Mouse (Mus musculus): ENCODE measurements at regions not wholly inside any gene's neighbourhood (a gene's known extent, or its start where the extent isn't known, plus 50 kb on each side); places are given as distances from the start of the nearest gene placed in this dataset.

- no peak; the same call in 1 of the 2 replicates for ATAC-seq (ENCODE audit: low FRiP score)
Measured at GRCm38 (mm10) chr3:157717313-157717921, 150.7 kb downstream of the Ptger3 start.

GRCm38 (mm10) chr3:157714023-157714422, 147.3 kb downstream of the Ptger3 start:
- H3K9ac ChIP-seq (replicated peaks; ENCODE audit: low read length, poor library complexity, severe bottlenecking), result no peak overlapping the region
- no peak overlapping the region for H3K4me3 ChIP-seq (ENCODE audit: low read depth, low read length)
- H3K27me3 ChIP-seq (ENCODE audit: insufficient read depth, low read length), result no peaks in the 10 kb centered on the region
- ATAC-seq (ENCODE audit: low FRiP score) (no peak), DNase-seq (ENCODE audit: low spot score) (no peak)
- TF ChIP-seq CTCF (IDR thresholded peaks at IDR 0.05), result no peak
- WGBS, result 80% methylated on average over 3 of the region's 3 CpGs
- no peaks in the 10 kb centered on the region for H3K36me3 ChIP-seq (ENCODE audit: insufficient read depth, low read length)
- no peaks in the 10 kb centered on the region for H3K4me1 ChIP-seq (ENCODE audit: insufficient read depth, low read length)
- H3K9me3 ChIP-seq (ENCODE audit: low read length), result no peaks in the 10 kb centered on the region
- no peak overlapping the region for H3K4me2 ChIP-seq (ENCODE audit: low read depth, low read length, poor library complexity, severe bottlenecking)
- H3K27ac ChIP-seq (ENCODE audit: low read depth, low read length), result no peak overlapping the region

More at GRCm38 (mm10) chr3:157717313-157717921, 150.7 kb downstream of the Ptger3 start:
- Histone ChIP-seq H3K4me3 (ENCODE audit: low read depth, low read length) (no peak overlapping the region), H3K36me3 (ENCODE audit: insufficient read depth, low read length) (no peaks in the 10 kb centered on the region), H3K9me3 (ENCODE audit: low read length) (no peaks in the 10 kb centered on the region), H3K27me3 (ENCODE audit: insufficient read depth, low read length) (no peaks in the 10 kb centered on the region), H3K4me2 (ENCODE audit: low read depth, low read length, poor library complexity, severe bottlenecking) (no peak overlapping the region), H3K27ac (ENCODE audit: low read depth, low read length) (no peak overlapping the region), H3K4me1 (ENCODE audit: insufficient read depth, low read length) (no peaks in the 10 kb centered on the region), H3K9ac (replicated peaks; ENCODE audit: low read length, poor library complexity, severe bottlenecking) (no peak overlapping the region)
- TF ChIP-seq CTCF (IDR thresholded peaks at IDR 0.05), result peak; percentile 93
- 19% methylated on average over 7 of the region's 7 CpGs for WGBS
- DNase-seq (ENCODE audit: low spot score), result peak; percentile 79

GRCm38 (mm10) chr3:157710790-157711381, 144.2 kb downstream of the Ptger3 start:
- Histone ChIP-seq H3K36me3 (ENCODE audit: insufficient read depth, low read length) (no peaks in the 10 kb centered on the region), H3K27me3 (ENCODE audit: insufficient read depth, low read length) (no peaks in the 10 kb centered on the region), H3K27ac (ENCODE audit: low read depth, low read length) (no peak overlapping the region), H3K4me2 (ENCODE audit: low read depth, low read length, poor library complexity, severe bottlenecking) (no peak overlapping the region), H3K9me3 (ENCODE audit: low read length) (no peaks in the 10 kb centered on the region), H3K4me1 (ENCODE audit: insufficient read depth, low read length) (no peaks in the 10 kb centered on the region), H3K9ac (replicated peaks; ENCODE audit: low read length, poor library complexity, severe bottlenecking) (no peak overlapping the region), H3K4me3 (ENCODE audit: low read depth, low read length) (no peak overlapping the region)
- no peak for ATAC-seq (ENCODE audit: low FRiP score)
- 97% methylated on average over 1 of the region's 1 CpGs for WGBS
- TF ChIP-seq CTCF (IDR thresholded peaks at IDR 0.05), result no peak
- DNase-seq (ENCODE audit: low spot score), result no peak

GRCm38 (mm10) chr3:157699961-157700360, 133.3 kb downstream of the Ptger3 start:
- Histone ChIP-seq H3K36me3 (ENCODE audit: insufficient read depth, low read length) (no peaks in the 10 kb centered on the region), H3K4me1 (ENCODE audit: insufficient read depth, low read length) (no peaks in the 10 kb centered on the region), H3K9ac (replicated peaks; ENCODE audit: low read length, poor library complexity, severe bottlenecking) (no peak overlapping the region), H3K4me2 (ENCODE audit: low read depth, low read length, poor library complexity, severe bottlenecking) (no peak overlapping the region), H3K9me3 (ENCODE audit: low read length) (no peaks in the 10 kb centered on the region), H3K4me3 (ENCODE audit: low read depth, low read length) (no peak overlapping the region), H3K27me3 (ENCODE audit: insufficient read depth, low read length) (no peaks in the 10 kb centered on the region), H3K27ac (ENCODE audit: low read depth, low read length) (no peak overlapping the region)
- DNase-seq (ENCODE audit: low spot score), result no peak
- TF ChIP-seq CTCF (IDR thresholded peaks at IDR 0.05), result no peak
- ATAC-seq (ENCODE audit: low FRiP score), result no peak

GRCm38 (mm10) chr3:157698529-157698928, 131.8 kb downstream of the Ptger3 start:
- Histone ChIP-seq H3K4me2 (ENCODE audit: low read depth, low read length, poor library complexity, severe bottlenecking) (no peak overlapping the region), H3K36me3 (ENCODE audit: insufficient read depth, low read length) (no peaks in the 10 kb centered on the region), H3K27ac (ENCODE audit: low read depth, low read length) (no peak overlapping the region), H3K4me3 (ENCODE audit: low read depth, low read length) (no peak overlapping the region), H3K27me3 (ENCODE audit: insufficient read depth, low read length) (no peaks in the 10 kb centered on the region), H3K4me1 (ENCODE audit: insufficient read depth, low read length) (no peaks in the 10 kb centered on the region), H3K9me3 (ENCODE audit: low read length) (no peaks in the 10 kb centered on the region), H3K9ac (replicated peaks; ENCODE audit: low read length, poor library complexity, severe bottlenecking) (no peak overlapping the region)
- 92% methylated on average over 5 of the region's 5 CpGs for WGBS
- DNase-seq (ENCODE audit: low spot score) (no peak), ATAC-seq (ENCODE audit: low FRiP score) (no peak)
- TF ChIP-seq CTCF (IDR thresholded peaks at IDR 0.05), result no peak

Measured in midbrain, postnatal 0 days (tissue).